Mouse (Mus musculus): ENCODE measurements around the gene Usp44.
"Not testable (repeated sequence)": the region's sequence is repeated elsewhere in the genome, so short reads cannot be mapped to it uniquely, and the experiment has no call there.

Gene Usp44

DNA sequence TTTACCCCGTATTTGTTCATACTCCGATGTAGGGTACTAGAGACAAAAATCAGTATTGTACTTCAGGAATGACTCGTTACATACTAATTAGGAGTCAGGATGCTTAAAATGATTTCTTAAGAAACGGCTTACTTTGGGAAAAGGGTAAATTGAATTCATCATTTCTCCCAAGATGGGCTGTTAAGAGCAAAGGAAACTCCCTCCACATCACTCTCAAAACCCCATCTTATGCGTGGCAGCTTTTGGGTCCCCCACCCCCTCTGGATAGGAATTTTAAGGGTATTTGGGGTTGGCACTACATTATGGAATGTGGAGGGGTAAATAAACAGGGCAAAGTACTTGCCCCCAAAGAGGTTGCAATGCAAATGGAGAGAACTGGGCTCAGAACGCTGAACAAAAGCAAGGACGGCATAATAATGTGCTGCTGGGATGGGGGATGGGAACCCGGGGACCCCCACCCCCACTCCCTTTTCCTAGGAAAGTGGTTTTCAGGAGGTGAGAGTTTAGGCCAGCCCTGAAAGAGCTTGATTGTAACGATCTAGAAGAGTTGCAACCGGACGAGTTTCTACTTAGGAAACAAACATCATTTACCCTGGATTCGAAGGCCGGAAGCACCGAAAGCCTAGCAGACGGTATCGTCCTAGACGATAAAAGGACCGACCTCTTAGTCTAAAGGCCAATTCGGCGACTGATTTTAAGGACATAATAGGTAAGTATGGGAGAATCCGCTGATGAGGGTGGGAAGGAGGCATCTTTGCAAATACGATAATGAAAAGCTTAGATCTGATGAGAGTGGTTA lies at the start of gene Usp44:
TSS of gene Usp44 (plus strand) at position 625 of the 799 bp plus-strand sequence.
- no peak for DNase-seq

DNA sequence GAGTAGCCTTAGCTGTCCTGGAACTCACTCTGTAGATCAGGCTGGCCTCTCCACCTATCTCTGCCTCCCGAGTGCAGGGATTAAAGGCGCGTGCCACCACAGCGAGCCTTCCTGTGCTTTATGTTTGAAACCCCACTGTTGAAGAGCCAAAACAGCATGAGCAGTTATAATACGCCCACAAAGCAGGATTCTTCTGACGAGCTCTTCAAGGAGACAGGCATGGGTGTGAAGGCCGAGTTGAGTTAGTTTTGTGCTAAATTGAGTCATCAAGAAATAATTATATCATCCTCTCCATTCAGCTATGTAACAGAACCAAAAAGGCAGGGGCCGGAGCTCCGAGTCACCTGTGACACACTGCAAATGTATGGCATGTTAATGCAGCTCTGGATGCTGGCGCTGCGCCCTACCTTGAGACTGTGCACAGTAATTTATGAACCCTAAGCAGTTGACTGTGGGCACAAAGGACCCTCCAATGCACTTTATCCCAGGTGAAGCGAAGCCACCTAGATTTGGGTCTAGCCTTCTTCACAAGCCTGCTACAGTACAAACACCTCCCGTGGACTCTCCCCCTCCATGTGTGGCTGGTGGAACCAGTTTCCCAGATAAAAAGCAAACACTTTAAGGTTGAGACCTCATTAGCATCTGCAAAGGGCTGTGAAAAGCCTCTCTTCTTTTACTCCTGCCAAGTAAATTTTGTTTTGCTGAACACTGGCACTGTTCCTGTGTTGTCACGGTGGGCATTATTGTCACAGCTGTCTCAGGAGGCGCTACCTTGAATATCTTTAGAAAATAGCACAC lies 47.9 kb upstream of the Usp44 start:
- DNase-seq: no peak

DNA sequence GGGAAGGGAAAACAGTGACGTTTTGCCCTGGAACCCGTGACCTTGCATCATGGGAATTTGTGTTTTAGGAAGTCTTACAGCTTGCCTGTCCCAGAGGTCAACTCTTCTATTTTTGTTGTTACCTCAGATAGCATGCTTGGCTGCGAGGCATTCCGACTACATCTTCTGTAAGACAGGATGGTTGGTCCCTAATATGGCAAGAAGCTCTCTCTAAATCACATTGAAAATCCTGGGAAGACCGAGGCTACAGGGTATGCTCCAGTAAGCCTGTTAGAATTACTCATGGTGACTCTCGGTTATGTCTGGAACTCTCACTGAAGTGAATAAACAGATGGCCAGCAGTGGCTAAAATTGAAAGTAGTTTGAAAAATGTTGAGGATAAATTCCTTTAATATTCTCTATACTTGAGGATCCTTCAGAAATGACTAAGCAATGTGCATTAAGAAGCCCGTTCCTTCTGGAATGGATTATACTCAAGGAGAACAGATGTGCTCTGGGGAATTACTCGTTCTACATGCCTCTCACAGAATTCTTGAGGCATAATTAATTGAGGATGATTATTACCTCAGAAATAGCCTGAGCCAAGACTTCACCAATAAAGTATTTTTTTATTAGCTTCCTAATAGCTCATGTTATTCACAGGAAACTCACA lies 31.5 kb upstream of the Usp44 start:
- DNase-seq: no peak

DNA sequence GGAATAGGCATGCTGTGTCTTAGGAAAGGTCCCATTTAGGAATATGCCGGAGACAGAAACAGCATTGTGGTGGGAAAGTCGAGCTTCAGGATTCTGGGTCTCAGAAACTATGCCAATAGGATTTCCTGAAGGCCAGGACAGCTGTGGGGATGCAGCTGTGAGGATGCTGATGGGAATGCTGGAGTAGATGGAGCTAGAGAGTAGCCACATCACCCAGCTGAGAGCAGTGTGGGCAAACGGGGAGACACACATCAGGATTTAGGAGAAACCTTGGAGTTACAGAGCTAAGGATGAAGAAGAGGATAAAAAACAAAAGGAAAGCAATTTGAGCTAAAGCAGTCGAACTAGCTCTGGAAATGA lies 31.0 kb upstream of the Usp44 start:
- no peak for DNase-seq

DNA sequence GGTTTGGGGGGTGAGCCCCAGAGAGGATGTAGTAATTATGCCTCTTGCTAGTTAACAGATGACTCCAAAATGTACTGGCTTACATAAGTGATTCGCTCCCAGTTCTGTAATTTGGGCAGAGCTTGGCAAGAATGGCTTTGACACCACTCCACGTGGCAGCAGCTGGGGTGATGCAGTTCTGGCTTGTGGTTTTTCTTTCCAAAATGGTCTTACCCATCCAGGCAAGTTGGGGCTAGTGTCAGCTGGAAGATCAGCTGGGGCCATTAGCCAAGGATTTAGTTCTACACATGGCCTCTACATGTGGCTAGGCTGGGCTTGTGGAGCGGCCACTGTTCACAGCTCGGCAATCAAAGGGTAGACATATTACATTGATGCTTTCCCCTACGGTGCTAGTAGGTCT lies 30.5 kb upstream of the Usp44 start:
- DNase-seq: no peak

DNA sequence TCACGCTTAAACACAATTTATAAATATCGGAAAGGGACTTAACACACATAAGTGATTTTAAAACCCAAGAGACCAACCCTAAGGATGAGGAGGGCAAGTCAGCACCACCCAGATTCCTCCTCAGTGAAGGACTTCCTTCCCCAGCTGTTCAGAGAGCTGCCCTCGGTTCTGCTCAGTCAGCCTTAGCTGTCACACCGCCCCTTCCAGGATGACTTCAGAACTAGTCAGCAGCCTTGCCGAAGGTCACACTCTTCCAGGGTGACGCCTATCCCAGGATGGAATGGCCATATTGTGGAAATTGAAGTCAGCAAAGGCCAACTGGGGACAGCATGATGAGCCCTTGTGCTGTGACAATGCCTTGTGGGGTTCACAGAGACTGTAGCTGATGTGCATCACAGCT lies 28.2 kb upstream of the Usp44 start:
- DNase-seq: no peak

DNA sequence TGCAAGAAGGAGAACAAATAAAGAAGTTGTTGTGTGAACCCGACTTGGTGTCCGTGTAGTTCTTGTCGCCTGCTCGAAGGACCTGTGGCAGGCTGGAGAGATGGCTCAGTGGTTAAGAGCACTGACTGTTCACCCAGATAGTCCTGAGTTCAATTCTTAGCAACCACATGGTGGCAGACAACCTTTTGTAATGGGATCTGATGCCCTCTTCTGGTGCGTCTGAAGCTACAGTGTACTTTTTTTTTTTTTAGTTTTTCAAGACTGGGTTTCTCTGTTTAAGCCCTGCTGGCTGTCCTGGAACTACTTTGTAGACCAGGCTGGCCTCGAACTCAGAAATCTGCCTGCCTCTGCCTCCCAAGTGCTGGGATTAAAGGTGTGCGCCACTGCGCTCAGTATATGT lies 21.9 kb upstream of the Usp44 start:
- not testable (repeated sequence) for DNase-seq

DNA sequence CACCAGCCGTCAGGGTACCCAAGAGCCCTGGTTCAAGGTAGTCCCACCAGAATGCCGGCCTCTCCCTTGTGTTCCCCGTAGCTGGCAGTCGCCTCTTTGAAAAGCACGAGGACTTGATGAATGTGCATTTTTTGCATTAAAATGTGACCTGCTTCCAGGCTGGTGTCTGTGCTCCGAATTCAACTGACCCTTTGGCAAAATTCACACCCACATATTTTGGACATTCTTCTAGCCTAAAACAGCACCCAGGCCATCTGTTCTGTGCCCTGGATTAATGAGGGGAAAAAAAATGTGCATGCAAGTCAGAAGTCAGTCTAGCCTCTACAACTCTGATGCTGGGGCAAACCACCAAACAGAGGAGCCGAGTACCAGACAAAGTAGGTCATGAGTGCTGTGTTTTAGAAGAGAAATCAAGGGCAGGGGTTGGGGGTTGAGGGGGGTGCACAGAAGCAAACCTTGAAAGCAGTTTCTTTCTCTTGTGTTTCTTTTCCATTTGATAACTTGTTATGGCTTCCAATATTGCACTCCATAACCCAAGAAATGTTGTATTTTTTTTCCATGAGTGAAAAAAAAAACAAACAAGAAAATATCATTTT lies 20.7 kb upstream of the Usp44 start:
- no peak for DNase-seq

DNA sequence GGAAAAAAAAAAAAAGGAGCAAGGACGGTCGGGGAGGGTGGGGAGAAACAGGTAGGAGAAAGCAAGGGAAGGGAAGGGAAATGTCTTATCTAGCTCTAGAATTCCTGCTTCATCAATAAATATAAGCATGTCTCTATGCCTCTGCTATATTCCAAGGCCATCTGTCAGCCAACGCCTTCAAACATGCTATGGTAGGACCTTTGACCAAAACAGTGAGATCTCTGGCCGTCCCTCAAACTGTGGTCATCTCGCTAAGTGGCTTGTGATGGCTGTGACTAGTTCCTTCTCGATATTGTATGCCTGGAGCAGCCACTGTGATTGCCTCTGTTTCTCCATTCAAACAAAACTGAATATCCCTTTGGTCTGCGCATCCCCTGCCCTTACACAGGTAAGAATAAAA lies 19.3 kb upstream of the Usp44 start:
- no peak for DNase-seq

DNA sequence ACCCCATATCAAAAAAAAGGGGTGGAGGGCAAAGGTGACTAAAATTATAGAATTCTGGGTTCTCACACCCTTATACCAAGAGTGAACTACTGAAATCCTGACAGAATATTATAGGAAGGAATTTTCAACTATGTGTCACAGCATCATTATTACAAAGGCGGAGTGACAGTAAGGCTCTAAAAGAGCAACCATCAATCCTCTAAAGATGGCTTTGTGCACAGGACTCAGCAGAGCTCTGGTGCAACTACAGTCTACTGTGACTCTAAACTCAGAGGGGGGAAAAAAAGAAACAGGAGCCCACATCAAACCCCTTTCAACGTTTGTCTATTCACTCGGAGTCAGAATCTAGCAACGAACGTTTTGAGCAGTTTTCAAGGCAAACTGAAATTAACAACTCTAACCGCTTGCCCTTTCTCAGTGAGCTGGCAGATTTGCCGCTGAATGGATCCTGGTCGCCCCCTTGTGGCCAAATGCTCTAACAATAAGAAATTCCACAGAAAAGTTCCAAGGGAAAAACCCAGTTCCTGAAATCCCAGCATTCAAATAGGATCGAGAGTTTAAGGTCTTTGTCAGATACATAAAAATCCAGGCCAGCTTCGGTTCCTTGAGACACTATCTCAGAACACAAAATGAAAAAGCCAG lies 18.5 kb upstream of the Usp44 start:
- peak; percentile 64 for DNase-seq

DNA sequence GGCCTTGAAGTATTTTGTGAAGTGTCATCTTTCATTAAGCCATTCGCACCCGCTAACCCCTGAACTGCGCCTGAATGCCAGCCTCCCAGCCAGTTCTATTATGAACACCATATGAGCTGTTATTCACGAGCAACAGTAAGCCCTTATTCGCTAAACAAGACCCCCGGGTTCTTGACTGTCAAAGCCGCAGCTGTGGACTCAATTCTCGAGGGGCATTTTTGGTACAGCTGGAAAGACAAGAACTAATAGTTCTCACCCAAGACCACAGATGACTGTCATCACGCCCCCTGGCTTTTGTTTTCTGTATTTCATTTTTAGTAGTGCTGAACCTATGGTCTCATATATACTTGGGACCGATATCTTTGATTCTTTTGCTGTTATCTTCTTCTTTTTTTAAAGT lies 17.6 kb upstream of the Usp44 start:
- no peak for DNase-seq

DNA sequence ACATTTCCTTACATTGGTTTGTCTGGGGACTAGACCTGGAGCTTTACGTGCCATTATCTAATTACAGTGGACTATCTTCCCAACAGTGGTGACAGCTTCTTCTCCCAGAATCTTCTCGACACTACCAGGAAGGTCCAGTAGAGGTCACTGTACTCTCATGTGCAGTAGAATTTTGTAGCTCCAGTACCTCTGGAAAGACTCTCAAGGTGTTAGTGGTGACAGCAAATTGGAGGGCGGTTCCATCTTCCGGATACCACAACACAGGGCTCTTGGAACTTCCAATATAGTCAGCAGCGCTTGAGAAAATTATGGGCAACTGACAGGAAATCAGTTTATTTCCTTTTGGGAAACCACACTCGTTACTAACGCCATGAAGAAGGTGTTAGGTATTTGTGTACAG lies 12.7 kb upstream of the Usp44 start:
- peak; percentile 80 for DNase-seq

DNA sequence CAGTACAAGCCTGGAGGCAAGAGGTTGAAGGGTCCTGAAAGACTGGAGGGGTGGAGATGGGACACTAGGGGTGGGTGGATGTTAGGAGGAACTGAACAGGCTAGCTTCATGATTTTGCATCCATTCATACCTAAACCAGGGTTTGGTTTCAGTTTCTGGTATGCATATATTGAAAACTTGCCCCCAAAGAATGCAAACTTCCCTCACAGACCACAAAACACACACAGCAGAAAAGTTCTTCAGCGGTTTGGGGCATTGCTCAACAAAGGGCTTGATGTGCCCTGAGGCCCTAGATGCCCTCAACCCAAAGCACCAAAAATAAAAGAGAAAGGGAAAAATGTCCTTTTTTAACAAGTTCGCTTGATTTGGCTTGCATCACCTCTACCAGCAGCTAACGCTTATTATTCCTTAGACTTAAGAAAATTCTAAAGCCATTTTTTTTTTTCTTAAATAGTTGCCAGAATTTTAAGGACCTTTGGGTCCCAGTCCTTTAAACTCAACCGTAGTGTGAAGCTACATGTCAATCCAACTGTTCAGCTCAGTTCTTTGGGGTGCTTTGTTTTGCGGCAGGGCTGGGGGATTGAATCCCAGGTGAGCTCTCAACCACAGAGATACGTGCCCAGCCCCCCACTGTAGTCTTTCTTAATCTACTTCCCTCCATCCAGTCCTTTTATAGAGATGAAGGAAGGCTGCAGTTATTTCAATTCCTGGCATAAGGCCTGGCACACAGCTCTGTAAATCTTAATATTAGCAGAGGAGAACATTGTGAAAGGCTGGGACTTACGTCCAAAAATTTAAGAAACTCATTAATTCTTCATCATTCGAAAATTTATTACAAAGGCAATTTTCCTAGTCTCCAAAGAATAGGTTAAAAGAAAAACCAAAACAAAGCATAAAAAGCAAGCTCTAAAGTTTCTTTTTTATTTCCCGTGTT lies 1.2 kb upstream of the Usp44 start:
- no peak for DNase-seq

DNA sequence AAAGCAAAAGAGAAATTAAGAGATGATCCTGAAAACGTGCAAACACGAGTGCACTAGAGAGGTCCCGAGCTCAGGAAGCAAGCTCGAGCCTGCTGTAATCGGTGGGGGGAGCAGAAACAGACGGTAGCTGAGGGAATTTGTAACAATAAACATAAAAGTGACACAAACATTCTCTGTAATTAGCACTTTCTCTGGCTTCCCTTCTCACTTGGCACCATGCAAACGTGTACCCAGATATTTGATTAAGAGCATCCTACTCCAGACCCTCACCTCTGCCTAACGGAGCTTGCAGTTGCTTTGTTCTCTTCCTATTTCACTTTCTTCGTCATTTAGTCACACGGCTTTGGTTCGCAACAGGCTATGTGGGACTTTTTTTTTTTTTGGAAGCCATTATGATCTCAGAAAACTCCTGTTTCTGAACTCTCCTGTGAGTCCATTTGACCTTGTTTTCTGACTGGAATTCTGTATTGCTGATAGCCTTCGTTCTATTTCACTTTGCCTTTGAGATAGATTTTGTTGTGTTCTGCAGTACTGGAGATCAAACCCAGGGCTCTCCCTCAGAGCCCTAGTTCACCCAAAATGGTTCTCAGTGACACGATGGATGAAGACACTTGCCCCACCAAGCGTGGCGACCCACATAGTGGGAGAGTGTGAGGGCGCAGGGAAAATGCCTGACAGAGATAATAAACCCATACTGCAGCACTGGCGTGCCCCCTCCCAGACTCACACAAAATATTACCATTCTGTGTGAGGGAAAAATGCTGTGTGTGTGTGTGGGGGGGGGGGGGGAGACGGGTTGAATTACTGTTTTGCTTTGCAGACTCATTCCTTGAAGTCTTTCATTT lies 597 bp downstream of the Usp44 start:
- DNase-seq: no peak

DNA sequence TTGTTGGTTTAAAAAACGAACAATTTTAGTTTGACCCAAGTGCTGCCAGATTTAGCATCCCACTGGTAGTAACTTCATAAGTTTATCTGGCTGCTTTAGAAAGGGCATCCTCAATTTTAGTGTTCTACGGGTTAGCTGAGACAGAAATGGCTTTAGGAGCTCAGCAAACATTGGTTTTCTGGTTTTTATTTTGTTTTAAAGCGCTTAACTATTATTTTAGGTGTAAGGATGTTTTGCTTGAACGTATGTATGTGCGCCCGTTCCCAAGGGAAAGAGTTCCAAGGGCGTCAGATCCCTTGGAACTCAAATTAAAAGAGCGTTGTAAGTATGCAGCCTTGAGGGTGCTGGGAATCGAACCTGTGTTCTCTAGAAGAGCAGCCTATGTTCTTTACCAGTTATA lies 1.5 kb downstream of the Usp44 start:
- no peak for DNase-seq

DNA sequence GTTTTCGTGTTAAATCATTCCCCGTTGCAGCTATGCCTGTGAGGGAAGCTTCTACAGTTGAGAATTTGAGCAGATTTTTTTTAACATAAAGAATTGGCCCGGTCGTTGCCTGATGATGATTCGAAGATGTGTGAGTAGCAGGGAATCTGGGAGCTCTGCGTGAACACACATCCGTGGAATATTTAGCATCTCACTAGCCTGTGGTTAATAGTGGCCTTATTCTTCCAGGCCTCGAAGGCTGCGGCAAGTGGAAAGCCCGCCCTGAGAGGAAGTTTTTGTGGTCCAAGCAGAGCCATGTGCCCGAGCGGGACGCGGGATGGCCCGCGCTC lies 2.0 kb downstream of the Usp44 start:
- DNase-seq: no peak

DNA sequence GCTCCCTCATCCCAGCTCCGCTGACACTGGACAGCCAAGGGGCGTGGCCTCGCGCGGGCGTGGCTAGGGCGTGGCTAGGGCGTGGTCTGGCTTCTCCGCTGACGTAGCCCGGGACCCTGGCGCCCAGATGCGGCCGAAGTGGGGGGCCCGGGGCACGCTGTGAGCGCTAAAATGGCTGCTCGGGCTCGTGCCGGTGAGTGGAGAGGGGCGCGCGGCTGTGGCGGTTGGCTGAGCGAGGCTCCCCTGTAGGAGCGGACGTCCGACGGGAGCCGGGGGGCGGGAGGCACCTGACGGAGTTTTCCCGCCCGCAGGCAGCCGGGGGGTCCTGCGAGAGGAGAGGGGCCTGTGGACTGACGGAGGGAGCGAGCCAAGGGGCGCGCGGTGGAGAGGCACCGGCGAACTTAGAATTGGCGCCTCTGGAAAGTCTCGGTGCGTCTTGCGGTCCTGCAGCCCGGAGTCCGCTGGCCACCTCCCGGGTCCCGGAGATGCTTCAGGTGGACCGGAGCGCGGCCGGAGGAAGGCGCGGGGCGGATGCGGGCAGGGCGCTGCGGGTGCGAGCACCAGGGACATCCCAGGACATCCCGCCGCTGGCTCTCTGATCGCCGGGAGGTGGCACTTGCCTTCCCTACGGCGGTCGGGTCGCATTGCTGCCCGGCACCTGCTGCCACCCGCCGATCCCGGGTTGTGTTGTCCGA lies 2.5 kb downstream of the Usp44 start:
- peak; percentile 88 for DNase-seq

DNA sequence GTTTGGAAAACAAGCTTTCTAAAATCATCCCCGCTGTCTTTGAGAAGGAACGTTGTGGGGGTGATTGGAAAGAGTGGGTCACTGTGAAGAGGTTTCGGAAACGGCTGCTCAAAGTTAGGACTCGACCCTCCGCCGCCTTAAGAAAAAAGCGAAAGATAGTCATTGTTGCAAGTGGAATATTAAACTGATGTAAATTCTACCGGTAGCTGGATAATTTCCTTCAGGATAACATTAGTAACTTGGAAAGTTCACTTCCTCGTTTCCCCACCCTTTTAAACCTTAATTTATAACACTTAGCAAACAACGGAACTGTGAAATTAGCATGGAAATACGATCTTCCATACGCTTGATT lies 3.0 kb downstream of the Usp44 start:
- no peak for DNase-seq

DNA sequence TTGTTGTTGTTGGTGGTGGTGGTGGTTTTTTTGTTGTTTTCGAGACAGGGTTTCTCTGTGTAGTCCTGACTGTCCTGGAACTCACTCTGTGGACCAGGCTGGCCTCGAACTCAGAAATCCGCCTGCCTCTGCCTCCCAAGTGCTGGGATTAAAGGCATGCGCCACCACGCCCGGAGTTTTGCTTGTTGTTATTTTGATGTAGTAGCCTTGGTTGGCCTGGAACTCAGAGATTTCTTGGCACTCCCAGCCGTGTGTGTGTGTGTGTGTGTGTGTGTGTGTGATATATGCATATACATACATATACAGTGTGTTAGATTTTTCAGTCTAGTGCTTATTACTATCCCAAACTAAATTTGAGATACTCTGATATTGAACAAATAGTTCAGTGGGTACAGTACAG lies 3.8 kb downstream of the Usp44 start:
- not testable (repeated sequence) for DNase-seq

DNA sequence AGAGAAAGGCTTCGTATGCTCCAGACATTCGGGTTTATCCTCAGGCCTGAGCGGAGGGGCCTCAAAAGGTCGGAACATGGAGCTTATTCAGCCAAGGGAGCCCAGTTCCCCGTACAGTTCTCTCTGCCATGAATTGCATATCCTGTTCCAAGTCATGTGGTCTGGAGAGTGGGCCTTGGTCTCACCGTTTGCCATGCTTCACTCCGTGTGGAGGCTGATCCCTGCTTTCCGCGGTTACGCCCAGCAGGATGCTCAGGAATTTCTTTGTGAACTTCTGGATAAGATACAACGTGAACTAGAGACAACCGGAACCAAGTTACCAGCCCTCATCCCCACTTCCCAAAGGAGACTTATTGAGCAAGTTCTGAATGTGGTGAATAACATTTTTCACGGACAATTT lies 15.4 kb downstream of the Usp44 start:
- no peak for DNase-seq

DNA sequence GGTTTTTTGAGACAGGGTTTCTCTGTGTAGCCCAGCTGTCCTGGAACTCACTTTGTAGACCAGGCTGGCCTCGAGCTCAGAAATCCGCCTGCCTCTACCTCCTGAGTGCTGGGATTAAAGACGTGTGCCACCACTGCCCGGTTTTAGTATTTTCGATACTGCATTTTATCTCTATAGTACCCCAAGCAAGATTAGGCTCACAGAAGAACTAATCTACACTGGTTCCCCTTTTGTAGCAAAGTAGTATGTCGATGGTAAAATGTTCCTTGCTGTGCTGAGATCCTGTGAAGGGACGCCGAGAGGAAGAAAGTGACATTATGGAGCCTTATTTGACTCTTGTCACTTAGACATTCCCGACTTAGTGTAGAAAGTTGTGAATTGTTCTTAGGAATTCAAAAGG lies 23.8 kb downstream of the Usp44 start:
- no peak for DNase-seq
